Mouse (Mus musculus) heart, embryonic 16.5 days (tissue): ENCODE results near the gene Gm10406. TPM values are rescaled to one million over a fixed set of nuclear protein-coding genes. Genes with fewer than 3 reads are reported as not detected.
"Not testable (repeated sequence)": the region's sequence is repeated elsewhere in the genome, so short reads cannot be mapped to it uniquely, and the experiment has no call there.

Experiments
- ATAC-seq: fragments of 200-750 bp; cut with Nextera tagmentation; replicated peaks from 2 replicates; pipeline ENCODE4 v1.8.0; 2017; ENCODE audit warnings: moderate number of reproducible peaks; ENCODE audit not compliant: insufficient read depth, low FRiP score; ENCODE audit errors: extremely low read depth
- H3K27ac ChIP-seq: fragments of 300-500 bp; sonication (generic); 2 replicates; pipeline ENCODE4 v1.5.1; 2014; ENCODE audit warnings: mild to moderate bottlenecking, low read length, control low read depth, moderate library complexity
- H3K27me3 ChIP-seq: fragments of 300-500 bp; sonication (generic); 2 replicates; pipeline ENCODE4 v1.6.1; 2014; ENCODE audit warnings: low read length, mixed read lengths; ENCODE audit not compliant: control insufficient read depth, insufficient read depth
- H3K36me3 ChIP-seq: fragments of 300-500 bp; sonication (generic); 2 replicates; pipeline ENCODE4 v1.6.1; 2014; ENCODE audit not compliant: control insufficient read depth, insufficient read depth
- H3K4me1 ChIP-seq: fragments of 300-500 bp; sonication (generic); 2 replicates; pipeline ENCODE4 v1.6.1; 2014; ENCODE audit warnings: low read length, mixed read lengths; ENCODE audit not compliant: control insufficient read depth, insufficient read depth
- H3K4me2 ChIP-seq: fragments of 300-500 bp; sonication (generic); 2 replicates; pipeline ENCODE4 v1.6.1; 2014; ENCODE audit warnings: low read depth, mild to moderate bottlenecking, control low read depth, low read length
- H3K4me3 ChIP-seq: fragments of 300-500 bp; sonication (generic); 2 replicates; pipeline ENCODE4 v1.5.1; 2014; ENCODE audit warnings: mild to moderate bottlenecking, control low read depth, low read length
- H3K9ac ChIP-seq: fragments of 300-500 bp; sonication (generic); 2 replicates; pipeline ENCODE4 v1.6.1; 2014; ENCODE audit warnings: low read length, control low read depth
- H3K9me3 ChIP-seq: fragments of 300-500 bp; sonication (generic); replicated peaks from 2 replicates; pipeline ENCODE4 v1.6.1; 2016; ENCODE audit warnings: low read length; ENCODE audit not compliant: control insufficient read depth
- WGBS: fragments of 180-500 bp; shearing (Covaris S2); extraction: QIAGEN DNeasy Blood & Tissue Kit; methylation state at CpG from one replicate; pipeline ENCODE4 v1.1.7; 2014; 5-methylcytosine and 5-hydroxymethylcytosine counted together
- polyA plus RNA-seq: library from polyadenylated mRNA; unstranded; fragments of >200 nt; fragmentation: Nextera tagmentation; extraction: Ambion mirVana; gene quantifications from 2 replicates; pipeline ENCODE4 v1.2.1, GENCODE M21; 2015

Gm10406 gene
- polyA plus RNA-seq: 0.20 TPM in 1 of 2 replicates, not detected in the other

- Histone ChIP-seq H3K4me2 (peak within 1 kb of the TSS; percentile 77), H3K4me3 (peak within 1 kb of the TSS; percentile 52), H3K9ac (peak within 1 kb of the TSS; percentile 43; the same call in 1 of the 2 replicates)
- not testable (repeated sequence) for H3K9me3 ChIP-seq, ATAC-seq, H3K36me3 ChIP-seq, H3K27me3 ChIP-seq, H3K4me1 ChIP-seq, H3K27ac ChIP-seq
- under 1% methylated on average over 55 of the region's 70 CpGs for WGBS
These were observed at the start of gene Gm10406 for GRCm38 (mm10) chr14:7026781-7027749. Gene Gm10406, minus strand, starts transcription at chr14:7027449.

- not testable (repeated sequence) for H3K4me2 ChIP-seq, H3K9ac ChIP-seq, H3K4me1 ChIP-seq, H3K27me3 ChIP-seq, H3K36me3 ChIP-seq, H3K4me3 ChIP-seq, ATAC-seq, H3K9me3 ChIP-seq, H3K27ac ChIP-seq
- WGBS: no CpG with 5 or more reads among the region's 2 CpGs
These were observed 17.6 kb upstream of the Gm10406 start, which contains the start of gene Gm3685 for GRCm38 (mm10) chr14:7044870-7045269. Gene Gm3685, minus strand, starts transcription at chr14:7044970.

- H3K27me3 ChIP-seq, ATAC-seq, H3K4me2 ChIP-seq, H3K4me3 ChIP-seq, H3K9ac ChIP-seq, H3K27ac ChIP-seq, H3K36me3 ChIP-seq, H3K9me3 ChIP-seq, H3K4me1 ChIP-seq: not testable (repeated sequence)
- 3% methylated on average over 8 of the region's 9 CpGs for WGBS
These were observed 975 bp downstream of the Gm10406 start for GRCm38 (mm10) chr14:7026274-7026673.

DNA sequence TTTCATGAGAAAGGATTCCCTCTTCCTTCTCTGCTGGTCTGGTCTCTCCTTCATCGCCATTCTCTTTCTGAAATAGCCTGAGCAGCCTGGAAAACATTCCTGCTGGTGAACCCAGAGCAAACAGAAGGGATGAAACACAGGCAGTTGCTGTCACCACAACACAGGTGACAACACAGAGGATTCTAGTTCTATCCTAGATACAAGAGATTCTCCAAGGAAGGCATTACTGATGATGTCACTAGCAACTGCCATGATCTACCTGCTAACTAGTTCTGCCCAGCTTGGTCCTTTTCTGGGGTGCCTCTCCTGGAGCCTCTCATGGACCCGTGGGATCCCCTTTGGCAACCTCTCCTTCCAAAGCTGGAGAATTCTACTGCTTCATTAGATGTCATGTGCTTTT lies 53.5 kb downstream of the Gm10406 start, which contains the start of gene Gm6356:
Gene Gm6356 (minus strand): TSS at position 101 of the 400 bp plus-strand sequence.
- not testable (repeated sequence) for H3K4me1 ChIP-seq, ATAC-seq, H3K27me3 ChIP-seq, H3K27ac ChIP-seq, H3K9ac ChIP-seq, H3K9me3 ChIP-seq, H3K4me2 ChIP-seq, H3K36me3 ChIP-seq, H3K4me3 ChIP-seq
- 41% methylated on average over 1 of the region's 2 CpGs for WGBS

Other genes starting within 250 kb of the Gm10406 start
- gene Gm3642, start 187.1 kb downstream of the Gm10406 start, polyA plus RNA-seq: not detected in 2 replicates
- 0.56 and 0.67 TPM in 2 replicates for gene Gm3667, start 137.5 kb downstream of the Gm10406 start, polyA plus RNA-seq
- not detected in 2 replicates for gene Gm6356, start 53.6 kb downstream of the Gm10406 start, polyA plus RNA-seq
- not detected in 2 replicates for gene Gm3685, start 17.5 kb upstream of the Gm10406 start, polyA plus RNA-seq
- 1.1 and 1.5 TPM in 2 replicates for gene Gm3696, start 73.2 kb upstream of the Gm10406 start, polyA plus RNA-seq
- 0.08 TPM in 1 of 2 replicates, not detected in the other for gene Gm6676, start 98.0 kb upstream of the Gm10406 start, polyA plus RNA-seq
- 2.5 and 3.0 TPM in 2 replicates for gene Gm3512, start 147.1 kb upstream of the Gm10406 start, polyA plus RNA-seq
- gene Gm16434, start 167.1 kb upstream of the Gm10406 start, polyA plus RNA-seq: 0.08 TPM in 1 of 2 replicates, not detected in the other
- not detected in 2 replicates for gene Gm3727, start 237.3 kb upstream of the Gm10406 start, polyA plus RNA-seq